Mouse (Mus musculus) spleen, postnatal 36 days (tissue): Measurements from ENCODE around the gene Col17a1.

Experiments used
- DNase-seq, 2 experiments: peaks; one replicate each; pipeline ENCODE4 v3.0.0; 2022; ENCODE audit warnings: low spot score in 2 of 2, mixed read lengths in 1 of 2

The Col17a1 gene

DNA sequence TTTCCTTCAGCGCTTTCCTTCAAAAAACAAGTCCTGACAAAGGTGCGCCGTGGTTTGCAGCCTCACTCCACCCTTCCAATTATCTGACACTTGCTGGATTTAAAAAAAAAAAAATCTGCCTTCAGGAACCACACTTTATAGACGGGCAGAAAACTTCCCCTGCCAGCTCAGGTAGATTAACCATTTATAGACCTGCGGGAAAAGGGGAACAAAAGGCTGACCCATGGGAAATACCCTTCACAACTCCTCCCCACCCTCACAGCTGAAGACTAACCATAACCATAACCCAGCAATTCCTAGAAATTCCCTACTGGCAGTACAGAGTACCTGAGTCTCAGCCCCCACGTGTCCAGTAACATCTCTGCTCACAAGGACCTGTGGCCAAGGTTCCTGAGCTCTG lies at the start of gene Col17a1:
Gene Col17a1 (minus strand): TSS at position 101 of the 400 bp plus-strand sequence.
- DNase-seq = no peak

GRCm38 (mm10) chr19:47731931-47732330 lies 40.0 kb upstream of the Col17a1 start:
- peak; percentile 62 to 65 for DNase-seq

GRCm38 (mm10) chr19:47731071-47731881 lies 39.4 kb upstream of the Col17a1 start, which contains the start of gene Sfr1:
TSS of gene Sfr1 (plus strand) at chr19:47731682.
- peak; percentile 99 for DNase-seq

GRCm38 (mm10) chr19:47730691-47731070 lies 38.8 kb upstream of the Col17a1 start:
- DNase-seq = peak; percentile 76 to 78

DNA sequence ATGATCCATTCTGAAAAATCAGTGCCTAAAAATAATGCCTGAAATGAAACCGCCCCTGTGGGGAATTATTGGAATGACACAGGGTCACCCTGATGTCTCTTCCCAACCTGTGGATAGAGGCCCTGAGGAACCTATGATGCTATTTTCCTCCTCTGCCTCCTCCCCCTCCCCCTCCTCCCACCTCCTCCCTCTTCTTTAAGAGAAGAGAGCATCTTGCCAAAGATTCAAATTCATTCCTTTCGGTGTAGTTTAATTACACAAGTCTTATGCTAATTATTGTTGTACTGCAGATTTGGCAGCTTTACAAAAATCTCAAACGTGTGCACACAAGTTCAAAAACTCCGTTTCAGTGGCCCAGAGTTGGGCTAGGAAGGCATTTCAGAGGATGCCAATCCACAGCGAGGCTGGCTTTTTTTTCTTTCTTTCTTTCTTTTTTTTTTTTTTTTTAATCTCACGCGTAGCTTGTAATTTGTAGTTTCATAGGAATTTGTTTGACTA lies 33.8 kb upstream of the Col17a1 start:
- DNase-seq = no peak

DNA sequence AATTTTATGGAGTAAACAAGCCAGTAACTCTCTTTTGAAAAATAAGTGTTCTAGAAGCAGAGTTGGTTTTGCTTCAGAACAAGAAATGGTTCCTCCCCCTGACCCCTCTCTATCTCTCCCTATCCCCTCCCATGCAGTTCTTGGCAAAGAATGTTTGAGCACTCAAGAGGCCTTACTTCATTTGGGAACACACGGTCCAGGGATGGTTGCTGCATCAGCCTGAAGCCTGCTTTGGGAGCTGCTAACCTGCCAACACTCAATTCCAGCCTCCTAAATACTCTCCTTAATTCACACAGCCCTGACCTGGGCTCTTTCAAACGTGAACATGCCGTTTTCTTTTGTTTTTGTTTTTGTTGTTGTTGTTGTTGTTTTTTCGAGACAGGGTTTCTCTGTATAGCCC lies 33.0 kb upstream of the Col17a1 start:
- DNase-seq = no peak

DNA sequence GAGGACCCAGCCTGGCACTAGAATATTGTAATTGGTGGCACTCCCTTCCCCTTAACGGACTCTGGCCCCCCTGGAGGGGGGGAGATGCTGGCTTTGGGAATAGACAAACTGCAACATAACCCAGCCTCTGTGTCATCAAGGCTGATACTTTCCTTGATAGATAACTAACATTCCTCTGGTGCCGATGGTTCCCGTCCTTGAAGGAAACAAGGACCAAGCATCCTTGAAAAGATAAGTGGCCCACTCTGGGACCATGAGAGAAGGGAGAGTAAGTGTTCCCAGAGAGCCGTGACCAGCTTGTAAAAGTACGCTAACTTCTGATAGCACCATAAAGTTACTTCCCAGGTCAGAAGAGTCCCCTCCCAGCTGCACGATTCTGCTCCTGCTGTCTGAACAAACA lies 30.6 kb upstream of the Col17a1 start:
- DNase-seq = no peak

- no peak for DNase-seq
Measured at GRCm38 (mm10) chr19:47719147-47719546, 27.3 kb upstream of the Col17a1 start.

DNA sequence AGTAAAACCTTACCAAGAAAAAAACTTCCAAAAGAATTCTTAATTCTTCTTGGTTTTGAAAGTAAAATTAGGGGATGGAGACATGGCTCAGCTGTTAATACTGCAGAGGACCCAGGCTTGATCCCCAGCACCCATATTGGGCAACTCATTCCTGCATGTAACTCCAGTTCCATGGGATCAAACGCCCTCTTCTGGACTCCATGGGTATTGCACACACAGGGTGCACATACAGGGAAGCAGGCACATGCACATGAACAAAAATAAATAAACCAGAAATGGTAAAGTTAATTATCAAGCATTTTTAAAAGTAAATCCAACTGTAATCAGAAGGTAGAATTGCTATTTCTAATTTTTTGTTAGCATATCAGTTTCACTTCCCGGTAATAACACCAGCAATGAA lies 24.2 kb upstream of the Col17a1 start:
- no peak for DNase-seq

DNA sequence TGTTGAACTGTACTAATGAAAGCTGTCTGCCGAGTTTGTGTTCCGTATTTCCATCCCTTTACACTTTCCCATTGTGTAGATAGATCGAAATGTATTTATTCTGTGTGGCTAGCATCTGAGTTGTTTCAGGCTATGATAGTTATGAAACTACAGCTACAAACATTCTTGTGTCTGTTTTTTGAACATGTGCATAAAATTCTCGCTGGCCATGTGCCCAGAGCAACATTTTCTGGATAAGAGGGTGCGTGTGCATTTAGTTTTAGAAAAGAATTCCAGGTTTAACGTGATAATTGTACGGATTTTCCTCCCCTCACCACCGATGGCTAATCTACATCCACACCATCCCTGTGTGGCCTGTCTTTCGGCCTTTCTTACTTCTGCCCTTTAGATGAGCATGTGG lies 21.6 kb upstream of the Col17a1 start:
- DNase-seq = no peak

DNA sequence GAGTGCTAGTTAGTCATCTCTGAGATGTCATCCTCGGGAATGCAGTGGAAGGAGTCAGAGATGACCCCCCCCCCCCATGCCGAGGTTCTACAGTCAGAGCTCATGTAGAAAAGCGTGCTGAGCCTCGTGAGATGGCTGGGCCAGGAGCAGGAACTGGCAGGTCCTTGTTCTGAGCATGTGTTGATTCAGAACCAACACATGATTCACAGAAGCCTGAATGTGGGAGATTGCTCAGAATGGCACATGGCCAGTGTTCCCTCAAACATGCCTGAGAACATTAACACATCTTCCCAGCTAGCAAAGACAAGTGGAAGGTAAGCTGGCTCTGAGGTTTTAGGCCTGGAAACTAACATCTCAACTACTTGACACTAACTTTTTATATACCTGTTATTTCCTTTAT lies 18.5 kb upstream of the Col17a1 start:
- DNase-seq = no peak

GRCm38 (mm10) chr19:47705772-47706309 lies 13.9 kb upstream of the Col17a1 start:
- DNase-seq = no peak

- DNase-seq = no peak
Measured at GRCm38 (mm10) chr19:47705080-47705771, 13.3 kb upstream of the Col17a1 start.

DNA sequence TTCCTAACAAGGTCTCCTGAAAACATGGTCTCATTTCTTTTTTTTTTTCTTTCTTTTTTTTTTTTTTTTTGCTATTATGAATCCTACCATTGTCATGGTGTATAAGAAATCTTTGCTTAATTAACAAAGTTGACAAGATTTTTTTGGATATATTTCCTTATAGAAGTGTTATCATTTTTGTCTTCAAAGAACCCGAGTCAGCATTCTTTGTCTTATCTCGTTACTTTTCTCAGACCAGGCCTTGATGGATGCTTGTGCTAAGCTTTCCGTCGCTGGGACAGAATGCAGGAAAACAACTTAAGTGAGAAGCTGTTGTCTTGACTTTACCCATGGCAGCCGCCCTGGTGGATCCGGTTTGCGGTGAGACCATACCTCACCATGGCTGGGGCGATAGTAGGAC lies 8.6 kb upstream of the Col17a1 start:
- no peak for DNase-seq

GRCm38 (mm10) chr19:47699743-47700142 lies 7.8 kb upstream of the Col17a1 start:
- no peak for DNase-seq

GRCm38 (mm10) chr19:47698266-47698665 lies 6.4 kb upstream of the Col17a1 start:
- no peak for DNase-seq

DNA sequence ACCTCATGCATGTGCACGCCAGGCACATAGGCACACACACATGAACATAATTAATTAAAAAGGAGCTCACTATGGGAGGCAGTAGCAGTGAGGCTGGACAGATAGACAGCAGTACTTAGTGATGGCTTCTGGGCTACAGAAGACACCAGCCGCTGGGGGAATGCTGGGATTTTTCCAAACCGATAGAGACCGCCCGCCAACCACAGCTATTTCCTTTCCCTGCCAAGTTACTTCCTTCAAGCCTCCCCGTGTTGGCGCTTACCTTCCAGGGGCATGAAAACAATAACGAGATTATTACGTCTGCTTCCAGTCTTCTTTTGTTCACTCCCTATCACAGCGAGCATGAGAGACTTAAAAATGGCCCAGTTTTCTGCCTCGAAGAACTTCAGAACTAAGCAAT lies 5.2 kb upstream of the Col17a1 start:
- no peak for DNase-seq

DNA sequence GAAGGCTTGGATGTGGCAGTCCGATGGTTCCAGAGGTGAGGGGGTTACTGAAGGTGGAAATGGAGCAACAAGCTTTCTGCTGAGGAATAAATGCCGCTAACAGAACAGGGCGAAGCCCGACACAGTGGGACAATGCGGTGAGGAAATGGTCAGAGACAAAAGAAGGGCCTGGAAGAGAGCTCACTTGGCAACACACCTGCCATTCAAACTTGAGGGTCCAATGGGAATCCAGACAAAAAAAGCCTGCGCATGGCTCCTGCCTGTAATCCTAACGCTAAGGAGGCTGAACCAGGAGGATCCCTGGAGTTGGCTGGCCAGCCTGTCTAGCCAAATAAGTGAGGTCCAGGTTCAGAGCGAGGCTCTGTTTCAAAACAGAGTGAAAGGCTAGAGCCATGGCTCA lies 4.5 kb upstream of the Col17a1 start:
- DNase-seq = no peak

DNA sequence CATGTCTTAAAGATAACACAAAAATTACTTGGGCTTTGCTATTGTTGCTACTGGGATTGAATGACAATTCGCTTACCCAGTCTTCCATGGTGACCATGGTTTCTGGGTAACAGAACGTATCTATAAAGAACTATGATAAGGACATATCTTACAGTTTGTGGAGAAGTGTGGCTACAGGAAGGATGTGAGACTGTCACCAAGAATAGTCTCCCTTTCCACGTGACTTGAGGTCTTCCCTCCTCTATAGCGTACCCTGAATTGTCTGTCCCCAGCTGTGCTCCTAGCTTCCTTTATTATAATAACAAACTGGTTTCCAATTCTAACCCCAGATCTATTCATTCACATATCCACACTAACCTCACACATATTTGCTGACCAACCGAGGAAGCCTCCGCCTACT lies 3.8 kb upstream of the Col17a1 start:
- DNase-seq = no peak

DNA sequence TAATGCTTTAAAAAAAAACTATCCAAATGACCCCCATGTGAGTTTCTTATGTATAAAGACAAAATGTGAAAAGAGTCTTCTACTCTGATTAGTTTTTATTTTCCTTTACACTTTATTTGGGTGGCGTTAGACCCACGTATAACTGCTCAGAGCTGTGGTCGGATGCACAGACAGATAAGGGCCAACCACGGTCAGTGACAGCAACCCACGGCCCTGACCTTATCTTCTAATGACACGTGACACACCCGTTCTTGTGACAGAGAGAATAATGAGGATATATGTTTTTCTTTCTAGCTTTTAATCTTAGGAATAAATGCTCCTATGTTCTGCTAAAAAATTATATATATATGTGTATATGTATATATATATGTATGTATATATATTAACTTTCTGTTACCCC lies 2.3 kb downstream of the Col17a1 start:
- DNase-seq = no peak

DNA sequence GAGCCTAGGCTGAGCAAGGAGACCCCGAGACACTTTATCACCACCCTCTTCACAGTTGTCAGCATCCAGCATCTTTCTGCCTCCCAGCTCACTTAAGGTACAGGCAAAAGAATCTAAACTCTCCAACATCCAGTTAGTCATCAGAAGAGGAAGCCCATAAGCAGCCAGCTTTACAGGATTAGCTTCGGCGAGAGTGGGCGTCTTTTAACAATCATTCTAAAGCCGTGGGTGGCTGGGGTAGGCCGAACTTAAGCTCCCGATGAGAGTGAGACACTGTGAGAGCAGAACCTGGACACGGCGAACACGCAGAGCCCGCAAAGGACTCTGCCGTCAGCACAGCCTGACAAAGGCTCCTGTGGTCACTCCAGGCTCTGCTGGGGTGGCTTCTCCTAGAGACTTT lies 13.2 kb downstream of the Col17a1 start:
- no peak for DNase-seq

DNA sequence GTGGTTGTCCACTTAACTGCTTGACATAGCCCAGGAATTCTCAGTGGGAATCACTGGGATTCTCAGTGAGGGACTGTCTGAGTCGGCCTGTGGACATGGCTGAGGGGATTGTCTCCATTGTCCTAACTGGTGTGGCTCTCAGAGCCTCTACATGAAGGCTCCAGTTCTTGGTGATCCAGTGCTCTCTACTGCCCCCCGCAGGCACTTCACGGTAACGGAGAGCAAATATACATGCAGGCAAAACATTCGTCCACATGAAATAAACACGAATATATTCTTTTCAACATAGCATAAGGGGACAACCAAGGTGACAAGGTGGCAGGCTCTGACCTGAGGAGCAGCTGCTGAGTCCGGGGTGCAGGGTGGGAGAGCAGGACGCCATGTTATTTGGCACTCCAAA lies 17.5 kb downstream of the Col17a1 start:
- DNase-seq = no peak

DNA sequence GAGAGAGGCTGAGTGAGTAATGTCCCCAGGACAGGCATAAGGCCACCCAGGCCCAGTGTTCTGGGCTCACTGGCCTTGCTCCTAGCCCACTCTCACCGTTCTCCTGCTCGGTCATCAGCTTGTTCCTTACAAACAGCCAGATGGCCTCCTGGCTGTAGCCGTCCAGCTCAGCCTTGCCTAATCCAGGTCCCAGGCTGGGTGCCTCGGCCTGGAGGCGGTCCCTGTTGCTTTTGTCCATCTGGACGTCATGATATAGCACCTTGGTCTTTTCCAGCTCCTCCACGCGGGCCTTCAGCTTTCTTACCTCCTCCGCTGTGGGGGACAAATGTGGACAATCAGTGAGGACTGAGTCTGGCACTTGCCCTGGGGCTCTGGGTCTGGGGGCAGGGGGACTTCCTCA lies 23.5 kb downstream of the Col17a1 start:
- no peak for DNase-seq
